Mouse (Mus musculus) cerebellum, postnatal 36 days (tissue): Measurements from ENCODE around the gene C87436.
A peak's percentile ranks its signal among the peaks of the same experiment; 100 is the strongest.
"Not testable (repeated sequence)": the region's sequence is repeated elsewhere in the genome, so short reads cannot be mapped to it uniquely, and the experiment has no call there.

Experiments used
- DNase-seq, 2 experiments: peaks; one replicate each; pipeline ENCODE4 v3.0.0; 2021 to 2022; ENCODE audit warnings: mixed read lengths in 2 of 2

Gene C87436

GRCm38 (mm10) chr6:86485943-86486640, 47.9 kb downstream of the C87436 start:
- DNase-seq = no peak

- DNase-seq = peak; percentile 62 to 68
Observed at GRCm38 (mm10) chr6:86487358-86488148, 49.4 kb downstream of the C87436 start.

GRCm38 (mm10) chr6:86488149-86488485, 49.9 kb downstream of the C87436 start:
- DNase-seq = peak; percentile 24 to 33

- no peak for DNase-seq
Observed at GRCm38 (mm10) chr6:86489945-86490344, 51.8 kb downstream of the C87436 start.

DNA sequence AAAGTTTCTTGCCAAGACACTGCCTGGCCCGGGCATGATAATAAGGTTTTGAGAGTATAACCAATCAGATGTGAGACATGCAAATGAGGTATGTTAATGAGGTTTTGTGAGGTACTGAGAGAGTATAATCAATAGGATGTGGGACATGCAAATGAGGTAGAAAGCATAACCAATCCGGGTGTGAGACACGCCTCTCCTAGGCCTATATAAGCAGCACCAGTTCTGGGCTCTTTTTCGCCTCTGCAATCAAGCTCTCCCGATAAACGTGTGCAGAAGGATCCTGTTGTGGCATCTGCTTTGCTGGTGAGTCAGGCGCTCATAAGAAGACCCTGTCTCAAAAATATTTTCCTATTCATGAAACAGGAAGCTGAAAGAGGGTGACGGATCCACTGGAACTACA, 52.2 kb downstream of the C87436 start:
- not testable (repeated sequence) for DNase-seq

DNA sequence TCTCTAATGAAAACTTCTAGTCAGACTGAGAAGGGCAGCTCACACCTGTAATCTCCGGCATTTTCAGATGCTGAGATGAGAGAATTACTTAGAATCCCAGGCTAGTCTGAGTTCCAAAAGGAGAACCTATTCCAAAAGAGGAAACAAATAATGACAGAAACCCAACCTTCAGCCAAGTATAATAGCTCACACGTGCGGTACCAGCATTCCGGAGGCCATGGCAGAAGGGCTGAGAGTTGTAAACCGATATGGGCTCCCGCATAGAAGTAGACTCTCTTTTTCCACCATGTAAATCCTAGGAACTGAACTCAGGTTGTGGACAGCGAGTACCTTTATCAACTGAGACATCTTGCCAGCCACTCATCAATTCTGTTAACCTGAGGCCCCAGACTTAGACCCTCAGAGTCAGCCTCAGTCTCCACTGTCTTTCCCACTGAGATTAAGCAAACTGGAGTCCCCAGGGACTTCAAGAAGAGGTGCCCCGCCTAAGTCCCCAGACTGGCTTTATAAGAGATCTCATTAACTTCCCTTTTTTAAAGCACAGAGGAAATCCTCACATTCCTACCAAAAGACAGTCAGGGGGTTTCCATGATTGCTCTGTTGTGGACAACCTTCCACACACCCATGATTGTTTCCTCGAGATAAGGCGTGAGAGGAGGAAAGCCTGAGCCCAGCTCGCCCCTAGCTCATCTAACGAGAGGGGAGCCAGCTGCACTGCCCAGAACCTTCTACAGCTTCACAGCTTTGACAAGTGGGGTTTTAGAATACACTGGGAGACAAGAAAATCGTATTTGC, 55.5 kb downstream of the C87436 start:
- DNase-seq = no peak

DNA sequence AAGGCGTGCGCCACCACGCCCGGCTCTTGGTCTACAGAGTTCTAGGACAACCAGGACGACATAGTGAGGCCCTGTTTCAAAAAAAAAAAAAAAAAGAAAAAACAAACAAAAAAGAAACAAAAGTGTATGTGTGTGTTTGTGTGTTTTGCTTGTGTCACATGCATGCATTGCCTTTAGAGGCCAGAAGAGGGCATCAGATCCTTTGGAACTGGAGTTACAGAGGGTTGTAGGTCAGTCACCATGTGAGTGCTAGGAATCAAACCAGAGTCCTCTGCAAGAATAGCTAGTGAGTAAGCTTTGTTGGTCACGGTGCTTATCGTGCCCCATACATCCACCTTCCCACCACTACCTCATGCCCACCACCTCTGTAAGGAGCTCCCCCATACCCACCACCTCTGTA, 56.6 kb downstream of the C87436 start:
- no peak for DNase-seq

DNA sequence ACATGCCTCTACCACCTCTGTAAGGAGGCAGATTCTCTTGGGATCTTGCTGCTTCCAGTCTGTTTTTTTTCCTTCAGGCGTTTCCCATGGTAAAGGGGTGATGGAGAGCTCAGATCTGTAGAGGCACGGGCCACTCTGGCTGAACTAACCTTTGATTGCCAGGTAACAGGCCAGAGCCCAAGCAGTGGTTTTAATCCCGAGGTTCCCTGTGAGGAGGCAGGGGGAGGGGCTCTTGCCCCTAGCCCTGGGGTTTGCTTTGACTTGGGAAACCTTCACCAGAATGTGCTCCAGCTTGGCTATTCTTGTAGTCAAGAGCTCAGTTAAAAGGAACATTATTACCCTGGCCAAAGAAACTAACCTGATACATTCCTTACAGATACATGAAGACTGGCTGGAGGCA, 57.5 kb downstream of the C87436 start:
- no peak for DNase-seq

DNA sequence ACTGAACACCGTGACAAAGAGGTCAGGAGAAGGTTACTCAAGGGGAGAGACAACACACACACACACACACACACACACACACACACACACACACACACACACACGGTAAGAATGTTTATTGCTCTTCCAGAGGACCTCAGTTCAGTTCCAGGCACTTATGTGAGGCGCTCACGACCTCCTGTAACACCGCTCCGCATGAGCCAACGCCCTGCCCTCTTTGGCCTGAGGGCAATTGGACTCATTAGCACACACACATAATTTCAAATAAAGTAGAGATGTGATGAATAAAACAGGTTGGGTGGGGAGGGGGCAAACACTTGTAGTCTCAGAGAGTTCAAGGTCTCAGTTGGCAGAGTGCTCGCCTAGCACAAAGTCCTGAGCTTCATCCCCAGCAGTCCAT, 58.0 kb downstream of the C87436 start:
- DNase-seq = no peak

DNA sequence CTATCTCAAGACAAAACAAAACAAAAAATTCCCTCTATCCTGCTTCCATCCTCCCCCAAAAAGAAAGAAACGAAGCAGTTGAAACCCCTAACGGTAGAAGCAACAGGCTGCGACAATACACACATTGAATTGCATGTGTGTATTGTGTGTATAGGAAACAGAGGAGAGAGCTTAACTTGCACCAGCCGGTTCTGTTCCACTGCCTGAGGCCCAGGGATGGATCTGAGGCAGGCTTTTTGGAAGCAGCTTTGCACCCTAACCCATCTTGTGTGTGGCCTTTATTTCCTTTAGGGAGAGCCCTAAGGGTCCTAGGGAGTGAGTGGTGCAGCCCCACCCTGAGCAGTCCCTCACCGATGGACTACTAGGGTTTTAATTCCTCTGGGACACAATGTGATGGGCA, 58.4 kb downstream of the C87436 start:
- no peak for DNase-seq

GRCm38 (mm10) chr6:86497071-86497815, 59.1 kb downstream of the C87436 start:
- DNase-seq = no peak

GRCm38 (mm10) chr6:86497942-86498732, 60.0 kb downstream of the C87436 start:
- no peak for DNase-seq

DNA sequence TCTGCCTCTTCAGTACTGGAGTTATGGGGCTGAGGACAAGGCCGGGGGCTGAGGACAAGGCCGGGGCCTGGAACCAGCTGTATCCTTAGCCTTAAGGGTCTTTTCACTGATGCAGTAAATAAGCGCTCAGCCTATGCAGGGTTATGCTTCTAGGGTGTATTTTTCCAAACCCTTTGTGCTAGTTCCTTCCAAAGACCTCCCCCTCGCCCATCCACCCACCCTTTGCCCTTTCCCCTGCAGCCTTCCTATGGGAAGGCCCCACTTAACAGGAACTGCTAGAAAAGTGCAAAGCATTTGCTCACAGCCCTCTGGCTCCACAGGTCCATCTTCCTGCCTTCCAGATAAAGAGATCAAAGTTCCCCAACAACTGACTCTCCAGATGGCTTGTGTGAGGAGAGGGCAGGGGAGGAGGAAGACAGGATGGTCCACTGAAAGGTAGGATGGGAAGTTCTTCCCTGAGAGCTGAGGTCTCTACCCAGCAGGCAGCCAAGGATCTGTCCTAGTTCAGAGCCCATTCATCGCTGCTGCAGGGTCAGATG, 61.5 kb downstream of the C87436 start:
- DNase-seq = no peak

GRCm38 (mm10) chr6:86503513-86503912, 65.3 kb downstream of the C87436 start:
- DNase-seq = no peak

DNA sequence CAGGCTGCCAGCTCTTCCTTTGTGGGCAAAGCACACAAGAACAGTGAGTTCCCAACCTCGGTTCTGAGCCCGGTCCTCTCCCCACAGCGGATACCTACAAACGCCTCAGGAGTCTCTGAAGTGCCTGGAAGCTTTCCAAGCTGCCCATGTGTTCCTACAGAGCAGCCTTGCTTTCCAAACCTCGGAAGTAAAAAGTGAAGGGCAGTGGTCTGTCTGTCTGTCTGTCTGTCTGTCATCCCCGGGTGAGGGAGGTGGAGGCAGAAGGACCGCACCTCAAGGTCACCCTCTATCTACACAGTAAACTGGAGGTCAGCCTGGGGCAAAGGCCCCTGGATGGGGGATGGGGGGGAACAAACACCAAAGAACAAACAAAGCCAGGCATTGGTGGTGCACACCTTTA, 67.5 kb downstream of the C87436 start:
- DNase-seq = no peak

DNA sequence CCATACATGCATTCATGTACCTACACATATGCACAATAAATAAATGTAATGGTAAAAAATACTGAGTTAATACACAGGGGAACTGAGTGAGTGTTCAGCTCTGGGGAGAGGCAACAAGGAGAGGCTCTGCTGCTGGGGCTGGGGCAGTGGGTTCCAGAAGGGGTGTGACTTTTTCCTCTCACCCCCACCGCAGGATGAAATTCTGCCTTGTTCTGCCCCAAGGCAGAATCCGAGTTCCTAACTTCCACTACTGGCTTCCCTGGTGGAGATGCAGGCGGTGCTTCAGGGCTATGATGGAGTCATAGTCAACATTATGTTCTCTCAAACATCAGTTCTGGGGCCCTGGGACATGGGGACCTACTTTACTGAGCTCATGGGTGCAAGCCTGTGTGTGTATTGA, 68.1 kb downstream of the C87436 start:
- DNase-seq = no peak

DNA sequence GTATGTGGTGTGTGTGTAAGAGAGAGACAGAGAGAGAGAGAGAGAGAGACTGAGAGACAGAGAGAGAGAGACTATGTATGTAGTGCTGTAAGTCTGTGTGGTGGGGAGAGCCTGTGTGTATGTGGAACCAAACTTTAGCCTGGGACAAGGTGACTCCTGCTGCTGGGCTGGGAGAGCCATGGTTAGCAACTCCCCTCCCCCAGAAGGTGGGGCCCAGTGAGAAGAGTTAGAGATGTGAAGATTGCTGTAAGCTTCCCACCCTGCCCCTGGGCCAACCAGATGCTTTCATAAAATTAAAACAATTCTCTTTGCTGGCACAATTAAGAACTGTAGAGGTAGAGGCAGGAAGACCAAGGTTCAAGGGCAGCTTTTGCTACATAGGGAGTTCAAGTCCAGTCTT, 68.9 kb downstream of the C87436 start:
- DNase-seq = no peak

GRCm38 (mm10) chr6:86508736-86509135, 70.6 kb downstream of the C87436 start:
- DNase-seq = no peak

- DNase-seq = no peak
Observed at GRCm38 (mm10) chr6:86509194-86509865, 71.2 kb downstream of the C87436 start.

DNA sequence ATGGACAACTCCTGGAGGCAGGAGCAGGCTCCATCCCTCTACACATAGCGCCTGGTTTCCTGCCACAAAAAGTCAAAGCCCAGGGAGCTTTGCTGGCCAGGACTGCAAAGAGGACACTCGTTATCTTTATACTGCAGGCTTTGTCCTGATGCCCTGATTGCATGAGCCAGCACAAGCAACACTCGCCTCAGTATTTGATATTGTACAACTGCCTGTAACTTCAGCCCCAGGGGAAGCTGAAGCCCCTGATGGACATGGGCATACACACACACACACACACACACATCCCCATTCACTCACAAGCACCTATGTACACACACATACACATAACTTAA, 71.7 kb downstream of the C87436 start:
- no peak for DNase-seq

DNA sequence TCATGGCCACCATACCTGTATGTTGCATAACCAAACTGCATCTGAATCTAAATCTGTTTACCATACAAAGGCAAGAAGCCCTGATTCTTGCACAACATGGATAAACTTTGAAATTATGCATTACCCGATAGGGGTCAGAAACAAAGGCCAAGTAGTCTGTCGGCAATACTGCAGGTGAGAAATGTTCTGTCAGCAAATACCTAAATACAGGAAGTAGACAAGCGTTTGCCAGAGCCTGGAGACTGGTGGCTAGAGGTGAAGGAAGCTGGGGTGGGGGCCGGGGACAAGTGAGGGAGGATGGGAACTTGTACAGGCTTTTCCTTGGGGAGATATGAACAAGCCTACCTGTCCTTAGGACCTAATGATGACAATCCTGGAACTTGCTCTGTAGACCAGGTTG, 72.8 kb downstream of the C87436 start:
- no peak for DNase-seq
